Mouse (Mus musculus) CD4-positive helper T cell, adult 2 months (primary cell): ENCODE data around the gene Fbxl21.

Experiments used
- DNase-seq: peaks from one replicate; pipeline ENCODE4 v3.0.0-alpha.2; 2012; ENCODE audit warnings: low read depth, missing footprints, low spot score

Fbxl21 gene

DNA sequence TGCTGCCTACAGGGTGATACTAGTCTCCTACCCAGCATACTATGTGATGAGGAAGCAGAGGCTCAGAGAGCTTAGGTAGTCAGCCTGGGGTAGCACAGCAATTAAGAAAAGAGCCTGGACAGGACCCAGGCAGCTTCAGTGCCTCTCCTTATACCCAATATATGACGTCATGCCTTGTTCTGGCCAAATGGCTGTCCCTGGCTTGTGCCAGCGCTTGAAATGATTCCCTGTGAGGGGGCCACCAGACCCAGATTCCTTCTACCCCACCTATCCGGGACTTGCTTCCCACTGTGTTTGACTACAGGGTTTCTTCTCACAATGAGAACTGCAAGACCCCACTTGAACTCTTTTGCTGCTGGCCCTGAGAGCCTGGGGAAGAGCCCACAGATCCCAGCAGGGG is 59.2 kb downstream of the Fbxl21 start:
- no peak for DNase-seq

DNA sequence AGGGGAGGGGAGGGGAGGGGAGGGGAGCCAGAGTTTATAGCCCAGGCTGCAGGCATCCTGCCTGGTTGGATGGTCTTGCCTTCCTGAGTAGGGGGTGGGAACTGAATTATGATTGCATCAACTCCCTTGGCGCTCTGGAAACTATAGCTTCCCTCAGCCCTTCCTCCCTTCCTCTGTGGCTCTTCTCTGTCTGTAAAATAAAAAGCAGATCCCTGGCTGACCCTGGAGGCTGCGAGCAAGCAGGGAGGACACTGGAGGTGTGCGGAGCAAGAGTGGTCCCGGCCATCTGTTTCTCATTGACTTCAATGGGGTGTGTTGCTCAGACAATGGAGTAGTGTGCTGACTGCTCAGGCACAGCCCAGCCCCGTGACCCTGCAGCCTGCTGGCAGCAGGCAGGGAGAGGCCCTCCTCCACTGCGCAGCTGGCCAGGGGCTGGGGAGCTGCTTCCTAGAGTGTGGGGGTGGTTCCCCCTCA is 59.7 kb downstream of the Fbxl21 start:
- DNase-seq, result no peak

DNA sequence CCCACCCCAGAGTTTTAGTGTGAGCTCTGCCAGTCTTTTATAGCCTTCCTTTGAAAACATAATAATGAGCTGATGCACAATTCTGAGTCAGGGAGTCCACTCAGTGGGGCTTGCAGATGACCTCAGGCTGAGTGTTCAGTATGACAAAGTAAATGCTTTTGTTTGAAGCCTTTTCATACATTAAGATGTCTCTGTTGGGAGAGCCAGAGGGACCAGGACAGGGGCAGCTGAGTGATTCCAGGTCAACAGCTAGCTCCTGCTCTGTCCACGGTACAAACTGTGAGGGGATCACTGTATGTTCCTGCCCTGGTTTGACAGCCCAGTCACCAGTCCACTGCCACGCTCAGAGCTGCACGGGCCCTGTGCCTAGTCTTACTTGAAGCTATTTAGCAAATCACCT is 60.4 kb downstream of the Fbxl21 start:
- no peak for DNase-seq

DNA sequence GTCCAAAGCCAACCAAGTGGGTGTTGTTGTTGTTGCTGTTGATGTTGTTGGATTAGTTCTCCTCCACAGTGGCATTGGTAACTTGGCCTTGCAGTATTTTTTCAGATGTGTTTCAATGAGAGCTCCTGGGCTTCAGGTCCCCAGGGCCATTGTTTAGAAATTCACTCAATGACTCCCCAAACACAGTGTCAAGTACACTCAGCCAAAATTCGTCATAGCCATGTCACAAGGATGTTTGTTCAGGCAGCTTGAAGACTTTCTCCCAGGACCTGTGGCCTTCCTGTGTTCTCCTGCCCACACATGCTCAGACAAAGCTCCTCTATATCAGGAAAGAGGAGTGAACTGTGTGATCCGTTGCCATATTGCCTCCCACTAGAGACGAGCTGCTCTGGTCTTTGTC is 63.8 kb downstream of the Fbxl21 start:
- DNase-seq, result no peak
